Mouse (Mus musculus) embryonic facial prominence, embryonic 11.5 days (tissue): Measurements from ENCODE around the gene Ostm1. TPM values are rescaled to one million over a fixed set of nuclear protein-coding genes. Genes with fewer than 3 reads are reported as not detected.

Experiments
- ATAC-seq: fragments of 200-750 bp; cut with Nextera tagmentation; replicated peaks from 2 replicates; pipeline ENCODE4 v1.8.0; 2017; ENCODE audit warnings: low read depth; ENCODE audit not compliant: insufficient number of reproducible peaks, low FRiP score, low TSS enrichment
- DNase-seq: peaks from one replicate; pipeline ENCODE4 v3.0.0-alpha.2; 2015; ENCODE audit warnings: low spot score
- H3K27ac ChIP-seq: fragments of 300-500 bp; sonication (generic); replicated peaks from 2 replicates; pipeline ENCODE4 v1.5.1; 2014; ENCODE audit warnings: mild to moderate bottlenecking, low read depth, low read length, control low read depth
- H3K27me3 ChIP-seq: fragments of 300-500 bp; sonication (generic); 2 replicates; pipeline ENCODE4 v1.6.1; 2014; ENCODE audit warnings: mild to moderate bottlenecking, low read length, moderate library complexity, mixed read lengths; ENCODE audit not compliant: control insufficient read depth, insufficient read depth
- H3K36me3 ChIP-seq: fragments of 300-500 bp; sonication (generic); replicated peaks from 2 replicates; pipeline ENCODE4 v1.6.1; 2014; ENCODE audit warnings: low read depth, mild to moderate bottlenecking, low read length, moderate library complexity, mixed read lengths; ENCODE audit not compliant: control insufficient read depth, insufficient read depth
- H3K4me1 ChIP-seq: fragments of 300-500 bp; sonication (generic); 2 replicates; pipeline ENCODE4 v1.6.1; 2014; ENCODE audit warnings: low read length, mixed read lengths; ENCODE audit not compliant: control insufficient read depth, insufficient read depth
- H3K4me2 ChIP-seq: fragments of 300-500 bp; sonication (generic); 2 replicates; pipeline ENCODE4 v1.6.1; 2014; ENCODE audit warnings: low read depth, mild to moderate bottlenecking, control low read depth, low read length, moderate library complexity
- H3K4me3 ChIP-seq: fragments of 300-500 bp; sonication (generic); 2 replicates; pipeline ENCODE4 v1.5.1; 2014; ENCODE audit warnings: low read depth, low read length, control low read depth
- H3K9ac ChIP-seq: fragments of 300-500 bp; sonication (generic); replicated peaks from 2 replicates; pipeline ENCODE4 v1.6.1; 2014; ENCODE audit warnings: mild to moderate bottlenecking, control low read depth, low read length
- H3K9me3 ChIP-seq: fragments of 300-500 bp; sonication (generic); replicated peaks from 2 replicates; pipeline ENCODE4 v1.6.1; 2016; ENCODE audit warnings: mild to moderate bottlenecking, low read length, inconsistent platforms, mixed read lengths; ENCODE audit not compliant: control insufficient read depth
- WGBS: fragments of 180-500 bp; shearing (Covaris S2); extraction: QIAGEN DNeasy Blood & Tissue Kit; methylation state at CpG from one replicate; pipeline ENCODE4 v1.1.7; 2014; 5-methylcytosine and 5-hydroxymethylcytosine counted together
- polyA plus RNA-seq: library from polyadenylated mRNA; unstranded; fragments of >200 nt; fragmentation: Nextera tagmentation; extraction: Ambion mirVana; gene quantifications from 2 replicates; pipeline ENCODE4 v1.2.1, GENCODE M21; 2014

The Ostm1 gene
- polyA plus RNA-seq, 1 experiment from 2014 or later, result 16.0 TPM

DNA sequence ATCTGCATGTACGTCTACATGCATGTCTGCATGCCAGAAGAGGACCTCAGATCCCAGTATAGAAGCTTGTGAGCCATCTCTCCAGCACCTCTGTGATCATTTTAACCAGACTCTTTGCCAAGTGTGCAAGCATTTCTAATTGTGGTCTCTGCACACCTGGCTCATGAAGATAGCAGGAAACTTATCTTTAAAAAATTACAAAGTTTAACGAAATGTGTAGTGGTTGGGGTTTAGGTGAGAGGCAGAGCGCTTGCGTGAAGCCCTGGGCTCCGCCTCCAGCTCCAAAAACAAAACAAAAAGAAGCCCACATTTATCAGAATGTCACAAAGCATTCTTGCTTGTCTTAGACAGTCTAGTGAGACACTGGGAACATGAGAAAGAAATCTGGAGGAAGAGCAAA, 104.3 kb downstream of the Ostm1 start:
- H3K9me3 ChIP-seq, result no peaks in the 10 kb centered on the region
- no peak for DNase-seq
- 88% methylated on average over 5 of the region's 5 CpGs for WGBS

DNA sequence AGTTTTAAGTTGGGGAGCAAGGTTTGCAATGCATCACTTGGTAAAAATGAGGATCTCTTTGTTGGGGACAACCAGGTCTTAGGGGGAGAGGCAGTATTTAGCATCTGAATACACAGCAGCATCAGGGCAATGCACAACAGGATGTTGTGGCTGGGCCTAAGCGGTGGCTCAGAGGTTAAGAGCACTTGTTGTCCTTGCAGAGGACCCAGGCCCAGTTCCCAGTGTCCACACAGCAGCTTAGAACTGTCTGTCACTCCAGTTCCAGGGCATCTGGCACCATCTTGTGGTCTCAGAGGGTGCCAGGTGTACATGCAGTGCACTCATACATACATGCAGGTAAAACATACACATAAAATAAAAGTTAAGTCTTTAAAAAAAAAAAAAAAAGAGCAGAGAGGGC, 106.1 kb downstream of the Ostm1 start:
- no peaks in the 10 kb centered on the region for H3K27me3 ChIP-seq
- DNase-seq (no peak), ATAC-seq (no peak)
- no peaks in the 10 kb centered on the region for H3K9me3 ChIP-seq
- no peaks in the 10 kb centered on the region for H3K4me1 ChIP-seq
- WGBS, result 63% methylated on average over 1 of the region's 1 CpGs
- H3K9ac ChIP-seq, result no peak overlapping the region
- H3K4me2 ChIP-seq, result no peak overlapping the region
- no peak overlapping the region for H3K27ac ChIP-seq
- H3K36me3 ChIP-seq, result no peaks in the 10 kb centered on the region
- no peak overlapping the region for H3K4me3 ChIP-seq

More for the DNA sequence above, 104.3 kb downstream of the Ostm1 start:
- H3K27ac ChIP-seq, result no peak overlapping the region
- no peak overlapping the region for H3K4me2 ChIP-seq
- ATAC-seq, result no peak
- no peaks in the 10 kb centered on the region for H3K4me1 ChIP-seq
- H3K4me3 ChIP-seq, result no peak overlapping the region
- H3K9ac ChIP-seq, result no peak overlapping the region
- H3K27me3 ChIP-seq, result no peaks in the 10 kb centered on the region
- H3K36me3 ChIP-seq, result no peaks in the 10 kb centered on the region

DNA sequence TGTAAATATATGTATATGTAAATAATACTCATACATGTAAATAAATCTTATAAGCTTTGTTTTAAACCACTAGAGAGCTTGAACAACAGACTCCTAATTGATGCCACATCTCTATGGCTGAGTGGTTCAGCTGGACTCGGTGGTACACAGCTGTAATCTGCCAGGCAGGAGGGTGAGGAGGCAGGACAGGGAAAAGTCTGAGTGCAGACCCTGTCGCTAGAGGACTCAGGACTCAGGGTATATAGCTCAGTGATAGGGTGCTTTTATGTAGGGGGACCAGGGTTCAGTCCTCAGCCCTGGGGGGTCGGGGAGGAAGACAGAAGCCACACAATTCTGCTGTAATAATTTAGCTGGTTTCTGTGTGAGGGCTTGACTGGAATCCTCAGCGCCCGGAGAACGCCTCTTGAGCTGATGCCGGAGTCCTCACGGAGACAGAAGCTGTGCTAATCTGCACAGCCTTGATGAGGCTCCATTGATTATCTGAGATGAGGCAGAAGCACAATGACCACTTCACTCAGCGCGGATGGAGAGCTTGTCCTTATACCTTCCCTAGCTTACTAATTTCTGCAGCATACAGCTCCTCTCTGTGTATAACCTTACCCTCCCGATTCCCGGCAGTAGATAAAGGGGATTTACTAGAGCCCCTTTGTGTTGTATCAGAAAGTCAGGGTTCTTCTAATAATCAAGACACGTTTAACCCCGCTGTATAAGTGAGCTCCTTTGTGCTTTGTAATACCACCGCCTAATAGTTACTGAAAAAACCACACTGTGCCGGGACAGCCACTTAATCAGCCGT, 106.8 kb downstream of the Ostm1 start:
- no peak overlapping the region for H3K4me2 ChIP-seq
- no peaks in the 10 kb centered on the region for H3K27me3 ChIP-seq
- no peaks in the 10 kb centered on the region for H3K4me1 ChIP-seq
- WGBS, result 59% methylated on average over 17 of the region's 17 CpGs
- H3K4me3 ChIP-seq, result no peak overlapping the region
- H3K27ac ChIP-seq, result no peak overlapping the region
- no peaks in the 10 kb centered on the region for H3K9me3 ChIP-seq
- DNase-seq (peak; percentile 1), ATAC-seq (no peak; the same call in 1 of the 2 replicates)
- no peak overlapping the region for H3K9ac ChIP-seq
- no peaks in the 10 kb centered on the region for H3K36me3 ChIP-seq

DNA sequence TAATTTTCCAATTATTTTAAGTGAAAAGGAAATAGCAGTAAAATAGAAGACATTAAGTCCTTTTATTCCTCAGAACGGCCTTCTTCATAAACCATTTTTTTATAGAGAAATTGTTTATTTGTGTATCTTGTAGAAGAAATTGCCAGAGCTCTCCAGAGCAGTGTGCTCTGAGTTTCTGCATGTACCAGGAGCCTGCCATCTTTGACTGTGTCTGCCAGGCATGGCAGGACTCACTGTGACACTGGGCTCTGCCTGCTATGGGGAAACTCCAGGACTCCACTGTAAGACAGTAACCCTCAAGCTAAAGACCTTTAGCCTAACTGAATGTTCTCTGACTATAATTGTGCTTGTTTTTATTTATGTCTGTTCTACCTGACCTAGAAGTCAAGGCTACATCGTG, 107.4 kb downstream of the Ostm1 start:
- Histone ChIP-seq H3K9ac (no peak overlapping the region), H3K27me3 (no peaks in the 10 kb centered on the region), H3K4me3 (no peak overlapping the region), H3K36me3 (no peaks in the 10 kb centered on the region), H3K4me2 (no peak overlapping the region), H3K27ac (no peak overlapping the region), H3K4me1 (no peaks in the 10 kb centered on the region), H3K9me3 (no peaks in the 10 kb centered on the region)
- DNase-seq (no peak), ATAC-seq (no peak)
- 61% methylated on average over 2 of the region's 2 CpGs for WGBS

- no peak overlapping the region for H3K4me3 ChIP-seq
- H3K9ac ChIP-seq, result no peak overlapping the region
- peak; percentile 45 for DNase-seq
- no peaks in the 10 kb centered on the region for H3K36me3 ChIP-seq
- H3K9me3 ChIP-seq, result no peaks in the 10 kb centered on the region
- WGBS, result 57% methylated on average over 2 of the region's 2 CpGs
- H3K4me1 ChIP-seq, result no peaks in the 10 kb centered on the region
- H3K27ac ChIP-seq, result no peak overlapping the region
- no peaks in the 10 kb centered on the region for H3K27me3 ChIP-seq
- no peak for ATAC-seq
- H3K4me2 ChIP-seq, result no peak overlapping the region
Observed at GRCm38 (mm10) chr10:42692095-42692494, 108.5 kb downstream of the Ostm1 start.

- no peak overlapping the region for H3K9ac ChIP-seq
- DNase-seq, result no peak
- H3K4me2 ChIP-seq, result no peak overlapping the region
Observed at GRCm38 (mm10) chr10:42692794-42693193, 109.2 kb downstream of the Ostm1 start.

GRCm38 (mm10) chr10:42693482-42693881, 109.9 kb downstream of the Ostm1 start:
- Histone ChIP-seq H3K4me3 (no peak overlapping the region), H3K9ac (no peak overlapping the region), H3K4me1 (no peaks in the 10 kb centered on the region), H3K4me2 (no peak overlapping the region), H3K9me3 (no peaks in the 10 kb centered on the region), H3K36me3 (no peaks in the 10 kb centered on the region), H3K27me3 (no peaks in the 10 kb centered on the region), H3K27ac (no peak overlapping the region)
- WGBS, result 85% methylated on average over 2 of the region's 2 CpGs
- no peak for DNase-seq
- no peak for ATAC-seq

More at GRCm38 (mm10) chr10:42692794-42693193, 109.2 kb downstream of the Ostm1 start:
- H3K27me3 ChIP-seq, result no peaks in the 10 kb centered on the region
- no peak overlapping the region for H3K27ac ChIP-seq
- no peak overlapping the region for H3K4me3 ChIP-seq
- H3K9me3 ChIP-seq, result no peaks in the 10 kb centered on the region
- no peaks in the 10 kb centered on the region for H3K4me1 ChIP-seq
- ATAC-seq, result no peak
- H3K36me3 ChIP-seq, result no peaks in the 10 kb centered on the region

- Histone ChIP-seq H3K9me3 (no peaks in the 10 kb centered on the region), H3K9ac (no peak overlapping the region), H3K4me1 (no peaks in the 10 kb centered on the region), H3K4me2 (no peak overlapping the region), H3K27me3 (no peaks in the 10 kb centered on the region), H3K36me3 (no peaks in the 10 kb centered on the region), H3K4me3 (no peak overlapping the region), H3K27ac (no peak overlapping the region)
- no peak for ATAC-seq
- WGBS, result 89% methylated on average over 13 of the region's 13 CpGs
- DNase-seq, result no peak
Observed at GRCm38 (mm10) chr10:42696361-42696760, 112.7 kb downstream of the Ostm1 start.
